ENCODE assay signal across 19 mouse cellular contexts in the genomic region with DNA sequence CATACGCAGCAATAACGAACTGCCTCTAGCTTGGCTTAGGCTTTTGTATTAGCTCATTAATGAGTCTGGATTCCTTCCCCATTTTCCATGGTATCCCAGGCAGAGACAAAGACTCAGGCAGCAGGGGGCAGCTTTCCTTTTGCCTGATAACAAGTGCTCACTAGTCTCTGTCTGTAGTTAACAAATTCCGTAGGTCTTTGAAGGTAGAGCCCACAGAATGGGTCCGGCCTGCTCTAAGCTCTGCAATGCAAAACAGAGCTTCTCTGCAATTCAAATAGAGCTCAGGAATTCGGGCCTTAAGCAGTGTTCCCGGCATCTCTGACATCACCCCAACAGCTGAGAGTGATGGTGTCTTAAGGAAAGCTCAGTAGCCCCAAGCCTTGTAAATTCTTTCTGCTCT.
A peak's percentile ranks its signal among the peaks of the same experiment; 100 is the strongest.
DNase-seq lines count a peak whose midpoint lies in the region; ATAC-seq and TF ChIP-seq lines count a peak whose summit lies in the region.
"Had no signal": no experiment of that assay in that cellular context is flagged by ENCODE, and none has a peak within 500 bp of the region (broad histone marks: within the 10 kb centered on the region; RNA-seq: fewer than 3 reads in every experiment).

No protein-coding gene starts in this region.

- no peak for ATAC-seq in heart, postnatal 0 days (ENCODE audit: insufficient read depth, low read depth)
- no peak for ATAC-seq in heart, embryonic 12.5 days (ENCODE audit: insufficient number of reproducible peaks, low FRiP score)
- ATAC-seq in forebrain, embryonic 13.5 days: peak; percentile 72; the same call in 1 of the 2 replicates
- ATAC-seq in megakaryocyte-erythroid progenitor cell, adult 5-6 weeks (replicated peaks; ENCODE audit: low FRiP score, low TSS enrichment, poor library complexity, severe bottlenecking): no peak
- no peak for ATAC-seq in megakaryocyte, adult 5-6 weeks (ENCODE audit: poor library complexity, severe bottlenecking)
- ATAC-seq: intestine, embryonic 15.5 days; midbrain, embryonic 16.5 days had no signal

- no peak for TF ChIP-seq CTCF in heart, postnatal 0 days (IDR thresholded peaks at IDR 0.05; ENCODE audit: low read depth)

- no peaks in the 10 kb centered on the region for H3K9me3 ChIP-seq in heart, postnatal 0 days (replicated peaks; ENCODE audit: control insufficient read depth, low read length)
- H3K9me3 ChIP-seq in heart, embryonic 12.5 days (replicated peaks): no peaks in the 10 kb centered on the region
- no peaks in the 10 kb centered on the region for H3K9me3 ChIP-seq in forebrain, embryonic 13.5 days (replicated peaks)
- H3K9me3 ChIP-seq: embryonic facial prominence, embryonic 13.5 days; intestine, embryonic 15.5 days; liver, embryonic 15.5 days; neural tube, embryonic 13.5 days had no signal

- H3K9ac ChIP-seq in heart, postnatal 0 days (replicated peaks; ENCODE audit: low read depth, low read length): no peak overlapping the region
- no peak overlapping the region for H3K9ac ChIP-seq in heart, embryonic 12.5 days
- no peak overlapping the region for H3K9ac ChIP-seq in forebrain, embryonic 13.5 days
- H3K9ac ChIP-seq: embryonic facial prominence, embryonic 13.5 days; intestine, embryonic 15.5 days; liver, embryonic 15.5 days; neural tube, embryonic 13.5 days had no signal

- WGBS in heart, postnatal 0 days: 66% methylated on average over 6 of the region's 6 CpGs
- 57% methylated on average over 6 of the region's 6 CpGs for WGBS in heart, embryonic 12.5 days
- 14% methylated on average over 6 of the region's 6 CpGs for WGBS in forebrain, embryonic 13.5 days

- no peaks in the 10 kb centered on the region for H3K4me1 ChIP-seq in heart, postnatal 0 days (ENCODE audit: control insufficient read depth, insufficient read depth)
- 0 out of 2 replicates have a peak, but pooled peaks cover 3% of the 10 kb centered on the region for H3K4me1 ChIP-seq in heart, embryonic 12.5 days (replicated peaks)
- H3K4me1 ChIP-seq in forebrain, embryonic 13.5 days: 0 out of 2 replicates have a peak, but pooled peaks cover 8% of the 10 kb centered on the region
- H3K4me1 ChIP-seq: embryonic facial prominence, embryonic 13.5 days; intestine, embryonic 15.5 days; liver, embryonic 15.5 days; neural tube, embryonic 13.5 days had no signal

- peak overlapping the region; percentile 15 for H3K27ac ChIP-seq in heart, postnatal 0 days (ENCODE audit: low read depth)
- no peak overlapping the region for H3K27ac ChIP-seq in heart, embryonic 12.5 days (ENCODE audit: poor library complexity, severe bottlenecking)
- H3K27ac ChIP-seq in forebrain, embryonic 13.5 days: no peak overlapping the region
- H3K27ac ChIP-seq: embryonic facial prominence, embryonic 13.5 days; intestine, embryonic 15.5 days; liver, embryonic 15.5 days; neural tube, embryonic 13.5 days had no signal

- no peaks in the 10 kb centered on the region for H3K36me3 ChIP-seq in heart, postnatal 0 days (replicated peaks; ENCODE audit: control insufficient read depth, insufficient read depth, low read length)
- no peaks in the 10 kb centered on the region for H3K36me3 ChIP-seq in heart, embryonic 12.5 days
- no peaks in the 10 kb centered on the region for H3K36me3 ChIP-seq in forebrain, embryonic 13.5 days (ENCODE audit: poor library complexity, severe bottlenecking)
- H3K36me3 ChIP-seq: embryonic facial prominence, embryonic 13.5 days; intestine, embryonic 15.5 days; liver, embryonic 15.5 days; neural tube, embryonic 13.5 days had no signal

- H3K4me3 ChIP-seq in heart, postnatal 0 days (ENCODE audit: low read depth, low read length): no peak overlapping the region
- H3K4me3 ChIP-seq in heart, embryonic 12.5 days: no peak overlapping the region
- H3K4me3 ChIP-seq in forebrain, embryonic 13.5 days: no peak overlapping the region
- H3K4me3 ChIP-seq: embryonic facial prominence, embryonic 13.5 days; intestine, embryonic 15.5 days; liver, embryonic 15.5 days; neural tube, embryonic 13.5 days had no signal

- no peaks in the 10 kb centered on the region for H3K27me3 ChIP-seq in heart, postnatal 0 days (ENCODE audit: control insufficient read depth, insufficient read depth, low read length)
- no peaks in the 10 kb centered on the region for H3K27me3 ChIP-seq in heart, embryonic 12.5 days (replicated peaks)
- no peaks in the 10 kb centered on the region for H3K27me3 ChIP-seq in forebrain, embryonic 13.5 days
- H3K27me3 ChIP-seq: intestine, embryonic 15.5 days; liver, embryonic 15.5 days; neural tube, embryonic 13.5 days had no signal

- no peak for DNase-seq in heart, postnatal 0 days (ENCODE audit: low spot score)
- peak; percentile 93 for DNase-seq in ES-CJ7 (ENCODE audit: low read depth, low spot score)
- peak; percentile 45 for DNase-seq in embryo, embryonic 10 days (ENCODE audit: low spot score)
- no peak for DNase-seq in gastrocnemius, adult 8-10 months (ENCODE audit: low spot score in 2 of 2)
- DNase-seq: adrenal gland, postnatal 10 days; cerebellum, postnatal 10 days; gastrocnemius, postnatal 10 days; kidney, postnatal 10 days; lung, postnatal 14 days; thymus, adult 2 months had no signal

- H3K4me2 ChIP-seq in heart, postnatal 0 days (ENCODE audit: low read depth, low read length): no peak overlapping the region
- no peak overlapping the region for H3K4me2 ChIP-seq in heart, embryonic 12.5 days
- H3K4me2 ChIP-seq in forebrain, embryonic 13.5 days: no peak overlapping the region
- H3K4me2 ChIP-seq: embryonic facial prominence, embryonic 13.5 days; intestine, embryonic 15.5 days; liver, embryonic 15.5 days; neural tube, embryonic 13.5 days had no signal

- no peak for TF ChIP-seq EP300 in heart, postnatal 0 days (IDR thresholded peaks at IDR 0.05; ENCODE audit: low read depth)

Comparison
In these comparisons a context has a peak if more than half of its experiments do, and no peak if none do; other contexts are left out.
1. DNase-seq: peak in ES-CJ7 (single experiment) and embryo, embryonic 10 days (single experiment); none in heart, postnatal 0 days (single experiment) and gastrocnemius, adult 8-10 months (0 of 2).